Mouse (Mus musculus): ENCODE data around the gene Actrt3.

- TF ChIP-seq TCF3 (IDR thresholded peaks at IDR 0.05; ENCODE audit: insufficient read length, low read depth) (no peak), TCF12 (IDR thresholded peaks at IDR 0.05; ENCODE audit: insufficient read depth, poor library complexity, severe bottlenecking) (no peak), USF1 (IDR thresholded peaks at IDR 0.05; ENCODE audit: low read depth) (no peak), MYOG (IDR thresholded peaks at IDR 0.05; ENCODE audit: control insufficient read depth in 1 of 3, insufficient read depth in 1 of 3, insufficient read length in 2 of 3, low read depth in 2 of 3) (no peak)
Measured at GRCm38 (mm10) chr3:30600717-30601116, 978 bp upstream of the Actrt3 start.
